Mouse (Mus musculus): ENCODE results near the gene Trip11.

DNA sequence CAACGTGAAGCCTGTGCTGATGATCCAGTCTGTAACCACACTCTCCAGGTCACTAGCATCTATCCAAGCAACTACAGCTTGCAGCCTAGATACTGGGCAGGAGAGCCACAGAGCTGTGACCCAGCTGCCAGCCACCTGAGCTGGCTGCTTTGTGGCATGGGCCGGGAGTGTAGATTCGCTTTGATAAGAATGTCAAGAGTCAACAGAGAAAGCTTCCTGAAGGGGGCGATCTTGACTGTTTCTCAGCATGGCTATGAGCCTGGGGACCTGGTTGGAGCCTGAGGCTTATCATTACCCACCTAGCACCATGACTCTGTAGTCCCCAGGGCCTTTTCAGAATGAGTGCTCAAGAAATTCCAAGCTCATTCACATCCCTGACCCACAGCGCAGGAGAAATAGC is 96.3 kb downstream of the Trip11 start:
- TF ChIP-seq CTCF (IDR thresholded peaks at IDR 0.05; ENCODE audit: low read depth) = no peak
- TF ChIP-seq EP300 (IDR thresholded peaks at IDR 0.05; ENCODE audit: low read depth) = no peak

All from liver, embryonic 14.5 days (tissue).